Mouse (Mus musculus): Measurements from ENCODE around the gene Dop1b.
"Not testable (repeated sequence)": the region's sequence is repeated elsewhere in the genome, so short reads cannot be mapped to it uniquely, and the experiment has no call there.

Dop1b gene

DNA sequence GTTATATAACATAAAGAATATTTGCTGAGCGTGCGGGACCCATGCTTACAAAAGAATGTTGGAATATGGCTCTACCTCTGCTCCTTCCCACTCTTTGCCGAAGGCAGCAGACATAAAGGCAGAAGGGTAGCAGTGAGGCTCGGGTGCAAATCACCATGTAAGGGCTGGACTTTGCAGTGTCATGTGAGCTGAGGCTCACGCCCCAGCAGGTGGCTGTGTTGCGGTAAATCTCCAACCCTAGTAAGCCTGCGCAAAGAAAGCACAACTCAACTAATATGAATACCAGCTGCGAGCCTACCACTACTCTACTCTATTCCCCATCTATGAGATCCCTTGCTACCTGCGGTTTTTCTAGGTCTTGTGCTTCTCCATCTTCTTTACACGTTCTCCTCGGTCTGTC, 114.3 kb downstream of the Dop1b start:
- in situ Hi-C loops (cut with MboI, MseI) = no loop called here

DNA sequence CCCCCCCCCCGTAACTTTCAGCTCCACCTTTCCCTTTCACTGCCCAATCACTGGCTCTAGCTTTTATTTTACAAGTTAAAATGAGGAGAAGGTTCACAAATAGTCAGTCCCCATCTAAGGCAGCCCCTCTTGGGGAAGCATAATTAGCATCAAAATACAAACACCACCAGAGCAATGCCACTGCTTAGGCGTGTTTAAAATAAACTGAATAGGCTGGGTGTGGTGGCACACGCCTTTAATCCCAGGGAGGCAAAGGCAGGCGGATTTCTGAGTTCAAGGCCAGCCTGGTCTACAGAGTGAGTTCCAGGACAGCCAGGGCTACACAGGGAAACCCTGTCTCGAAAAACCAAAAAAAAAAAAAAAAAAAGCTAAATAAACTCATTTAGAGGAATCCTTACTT, 114.8 kb downstream of the Dop1b start:
- in situ Hi-C loops (cut with MboI, MseI) = not testable (repeated sequence)

DNA sequence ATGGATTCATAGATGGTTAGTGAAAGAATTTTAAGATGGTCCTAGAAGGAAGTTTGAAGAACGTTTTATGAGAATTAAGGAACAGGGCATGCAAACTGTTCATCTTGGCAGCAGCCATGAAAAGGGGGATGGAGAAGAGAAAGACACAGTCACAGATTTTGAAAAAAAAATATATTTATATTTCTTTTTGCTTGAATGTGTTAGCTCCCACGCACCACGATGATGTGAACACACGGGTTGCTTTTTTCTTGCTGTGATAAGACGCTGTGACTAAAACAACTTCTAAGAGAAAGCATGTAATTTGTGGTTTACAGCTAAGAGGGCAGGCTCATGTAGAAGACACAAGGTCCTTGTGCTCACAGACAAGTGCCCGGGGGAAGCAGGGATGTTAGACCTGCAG, 115.2 kb downstream of the Dop1b start:
- in situ Hi-C loops (cut with MboI, MseI) = no loop called here

DNA sequence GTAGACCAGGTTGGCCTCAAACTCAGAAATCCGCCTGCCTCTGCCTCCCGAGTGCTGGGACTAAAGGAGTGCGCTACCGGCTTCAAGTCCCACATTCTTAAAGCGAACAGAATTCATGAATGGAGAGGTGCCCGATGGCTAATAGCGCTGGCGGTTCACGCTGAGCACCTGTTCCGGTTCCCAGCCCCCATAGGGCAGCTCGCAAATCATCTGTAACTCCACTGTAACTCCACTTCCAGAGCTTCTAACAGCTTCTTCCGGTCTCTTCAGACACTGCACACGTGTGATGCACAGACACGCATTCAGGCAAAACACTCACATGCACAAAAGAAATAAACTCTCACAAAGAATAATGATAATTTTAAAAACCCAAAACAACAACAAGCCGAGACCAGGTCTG, 117.8 kb downstream of the Dop1b start:
- in situ Hi-C loops (cut with MboI, MseI) = no loop called here

DNA sequence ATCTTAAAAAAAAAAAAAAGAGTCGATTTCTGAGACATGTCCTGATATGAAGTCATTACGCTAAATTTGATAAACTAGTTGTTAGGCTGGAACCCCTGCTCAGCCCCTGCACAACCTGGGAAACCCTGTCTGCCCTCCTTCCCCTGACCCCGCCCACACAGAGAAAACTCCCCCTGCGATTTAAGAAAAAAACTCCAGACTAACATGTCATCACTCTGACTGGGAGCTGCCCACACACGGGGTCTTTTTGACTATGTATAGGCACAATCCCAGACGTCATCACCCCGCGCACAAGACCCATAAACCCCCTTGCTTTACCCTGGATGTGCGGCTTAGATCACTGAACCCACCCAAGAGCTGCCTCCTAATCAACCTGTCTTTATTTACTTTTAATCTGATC, 118.4 kb downstream of the Dop1b start:
- in situ Hi-C loops (cut with MboI, MseI) = no loop called here

DNA sequence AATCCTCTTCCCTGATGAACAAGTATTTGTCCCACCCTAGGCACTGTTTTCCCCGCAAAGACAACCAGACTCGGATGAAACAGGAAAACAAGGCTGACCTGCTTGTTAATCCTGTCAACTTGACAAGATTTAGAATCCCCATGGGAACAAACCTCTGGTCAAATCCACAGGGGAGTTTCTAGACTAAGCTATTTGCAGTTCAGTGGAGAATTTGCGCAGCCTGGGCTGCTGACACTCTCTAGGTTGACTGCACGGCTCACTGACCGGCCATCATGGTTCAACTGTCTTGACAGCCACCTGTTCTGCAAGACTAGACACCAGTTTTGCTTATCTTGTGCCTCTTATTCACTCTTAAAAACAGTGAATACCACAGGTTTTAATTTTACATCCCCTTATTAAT, 119.2 kb downstream of the Dop1b start:
- in situ Hi-C loops (cut with MboI, MseI) = no loop called here

DNA sequence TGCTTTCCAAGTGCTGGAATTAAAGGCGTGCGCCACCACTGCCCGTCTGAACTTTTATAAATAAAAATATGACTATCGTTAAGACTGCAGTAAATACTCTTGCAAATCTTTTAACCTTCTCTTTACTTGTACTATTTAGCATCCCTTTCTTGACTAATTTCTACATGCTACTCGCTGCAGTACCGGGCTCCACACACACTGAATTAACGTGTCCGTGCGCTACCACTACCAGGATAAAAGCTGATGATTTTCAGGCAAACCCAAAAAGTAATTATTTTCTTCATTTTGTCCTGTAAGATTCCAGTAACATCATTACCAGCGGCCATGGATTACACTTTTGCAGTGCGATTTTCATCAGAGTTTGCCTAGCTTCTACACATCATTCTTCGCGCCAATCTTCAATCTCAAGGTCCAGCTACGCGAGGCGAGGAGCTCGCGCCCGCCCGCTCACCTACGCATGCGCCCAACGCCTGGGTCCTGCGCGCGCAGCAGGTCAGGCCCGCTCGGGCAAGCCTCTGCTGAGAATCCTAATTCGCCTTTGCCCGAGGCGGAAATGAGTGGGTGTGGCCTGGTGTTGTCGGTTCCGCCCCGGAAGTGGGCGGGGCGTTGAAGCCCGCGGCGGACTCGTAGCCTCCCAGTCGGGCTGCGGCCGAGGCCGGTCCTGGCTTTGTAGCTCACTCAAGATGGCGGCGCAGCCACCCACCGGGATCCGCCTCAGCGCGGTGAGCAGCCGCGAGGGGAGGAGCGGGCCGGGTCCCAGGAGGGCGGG, 120.1 kb downstream of the Dop1b start, which contains the start of gene Morc3:
TSS of gene Morc3 (plus strand) at position 495 of the 769 bp plus-strand sequence.
- in situ Hi-C loops (cut with MboI, MseI) = no loop called here

DNA sequence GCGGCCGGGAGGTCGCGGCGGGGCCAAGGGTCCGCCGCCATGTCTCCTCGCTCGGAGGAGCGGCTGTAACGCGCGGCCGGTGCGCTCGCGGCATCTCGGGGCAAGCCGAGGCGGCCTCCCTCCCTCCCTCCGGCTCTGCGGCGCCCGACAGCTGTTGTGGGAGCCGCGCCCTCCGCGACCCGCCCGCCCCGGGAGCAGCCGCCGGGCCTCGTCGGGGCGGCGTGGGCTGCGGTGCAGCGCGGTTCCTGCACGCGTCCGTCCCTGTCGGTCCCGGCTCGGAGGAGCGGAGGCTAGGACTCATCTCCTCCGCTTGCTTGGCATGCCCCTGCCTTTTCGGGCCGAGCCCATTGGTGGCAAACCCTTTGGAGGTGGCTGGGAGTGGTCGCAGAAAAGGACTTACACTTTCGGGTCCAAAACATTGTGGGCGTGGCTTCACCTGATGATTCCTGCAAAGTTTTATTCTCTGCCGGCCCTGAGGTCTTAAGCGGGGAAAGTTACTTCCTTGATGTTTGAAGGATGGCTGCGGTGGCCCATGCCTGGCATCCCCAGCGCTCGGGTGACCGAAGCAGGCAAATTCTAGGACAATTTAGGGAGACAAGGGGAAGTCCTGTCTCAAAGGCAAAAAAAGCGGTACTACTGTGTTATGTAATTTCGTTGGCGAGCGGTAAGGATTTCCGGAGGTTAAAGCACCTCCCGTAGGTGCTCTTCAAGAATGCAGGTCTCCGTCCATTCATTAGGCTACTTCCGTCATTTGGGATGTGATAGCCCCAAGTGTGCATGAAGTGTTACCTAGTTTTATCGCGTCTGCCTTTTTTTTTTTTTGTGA, 121.0 kb downstream of the Dop1b start:
- in situ Hi-C loops (cut with MboI, MseI) = no loop called here

DNA sequence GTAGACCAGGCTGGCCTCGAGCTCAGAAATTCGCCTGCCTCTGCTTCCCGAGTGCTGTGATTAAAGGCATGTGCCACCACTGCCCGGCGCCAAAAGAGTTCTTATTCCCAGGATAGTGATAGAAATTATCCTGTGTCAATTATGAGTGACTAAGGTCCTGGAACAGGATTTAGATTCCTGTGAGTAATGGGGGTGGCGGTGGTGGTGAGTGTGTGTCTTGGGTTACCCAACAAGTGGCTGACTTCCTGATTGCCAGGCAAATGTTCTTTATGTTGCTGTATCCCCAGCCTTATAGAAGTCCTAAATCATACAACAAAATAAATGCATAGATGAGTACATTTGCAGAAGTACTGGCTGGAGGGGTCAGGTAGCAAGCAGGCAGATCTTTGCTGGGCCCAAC, 121.8 kb downstream of the Dop1b start:
- in situ Hi-C loops (cut with MboI, MseI) = no loop called here

DNA sequence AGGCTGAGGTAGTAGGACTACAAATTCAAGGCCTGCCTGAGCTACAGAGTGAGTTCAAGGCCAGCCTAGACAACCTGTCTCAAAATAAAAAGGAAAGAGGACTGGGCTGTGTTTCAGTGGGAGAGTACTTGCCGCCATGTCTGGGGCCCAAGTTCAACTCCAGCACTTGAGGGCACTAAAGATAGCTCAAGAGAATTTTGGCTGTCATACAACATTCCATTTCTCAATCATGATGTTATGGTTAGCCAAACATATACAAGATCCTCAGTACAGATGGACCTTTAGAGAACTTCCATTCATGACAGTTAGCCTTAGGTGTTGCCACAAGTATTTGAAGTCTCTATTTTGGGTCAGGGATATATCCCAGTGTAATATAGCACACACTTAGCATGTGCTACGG, 122.4 kb downstream of the Dop1b start:
- in situ Hi-C loops (cut with MboI, MseI) = no loop called here

DNA sequence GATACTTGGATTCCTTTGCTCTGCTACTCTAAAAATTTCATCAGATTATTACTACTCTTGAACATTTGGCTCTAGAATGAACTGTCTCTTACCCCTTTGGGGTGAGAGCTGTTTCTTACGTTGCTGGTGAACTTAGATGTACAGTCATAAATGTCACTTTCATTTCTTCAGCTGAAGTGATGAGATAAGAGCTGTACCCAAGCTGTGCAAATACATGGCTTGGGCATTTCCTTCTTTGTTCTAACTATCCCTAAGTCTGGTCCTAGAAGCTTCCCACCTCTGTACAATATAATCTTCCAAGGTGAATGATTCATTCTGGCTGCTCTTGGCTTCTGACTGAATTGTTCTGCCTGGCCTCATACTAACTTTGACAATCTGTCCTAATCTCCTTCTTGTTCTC, 127.3 kb downstream of the Dop1b start:
- in situ Hi-C loops (cut with MboI, MseI) = loop anchor here (5.0 kb wide), 1 partner anchor 43 kb away; the partner anchor contains the start of gene Chaf1b

DNA sequence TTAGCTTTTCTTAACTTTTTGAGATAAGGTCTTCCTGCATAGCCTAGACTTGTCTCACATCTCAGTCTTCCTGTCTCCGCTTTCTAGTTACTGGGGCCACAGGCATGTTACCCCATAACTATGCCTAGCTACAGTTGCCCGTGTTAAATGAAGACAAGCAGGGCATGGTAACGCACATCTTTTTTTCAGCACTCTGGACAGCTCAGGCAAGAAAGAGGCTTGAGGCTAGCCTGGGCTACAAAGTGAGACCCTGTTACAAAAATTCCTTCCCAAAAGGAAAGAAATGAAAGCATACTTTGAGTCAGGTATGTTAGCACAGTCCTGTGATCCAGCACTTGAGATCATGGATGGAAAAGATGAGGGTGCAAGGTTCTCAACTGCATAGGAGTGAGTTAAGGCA, 138.8 kb downstream of the Dop1b start:
- in situ Hi-C loops (cut with MboI, MseI) = no loop called here

DNA sequence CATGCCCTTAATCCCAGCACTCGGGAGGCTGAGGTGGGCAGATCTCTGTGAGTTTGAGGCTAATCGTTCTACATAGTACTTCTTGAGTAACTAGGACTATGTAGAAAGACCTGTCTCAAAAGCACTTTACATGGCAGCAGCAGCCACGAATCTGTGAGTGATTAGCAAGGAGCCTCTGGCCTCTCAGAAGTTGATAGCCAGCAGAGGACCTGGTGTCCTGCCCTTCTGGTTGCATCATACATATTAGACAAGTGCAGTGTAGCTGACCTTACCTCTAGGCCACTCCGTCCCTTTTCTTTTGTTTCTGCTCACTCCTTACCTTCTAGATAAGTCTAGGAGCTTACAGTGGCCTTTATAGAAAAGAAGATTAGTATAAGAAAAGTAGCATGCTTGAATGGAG, 148.3 kb downstream of the Dop1b start:
- in situ Hi-C loops (cut with MboI, MseI) = loop anchor here (5.0 kb wide), 1 partner anchor 168 kb away; no protein-coding TSS in a partner anchor

Data from regulatory T cell (primary cell).